Comparison of ENCODE assay signal across 13 mouse cellular contexts in the genomic region with DNA sequence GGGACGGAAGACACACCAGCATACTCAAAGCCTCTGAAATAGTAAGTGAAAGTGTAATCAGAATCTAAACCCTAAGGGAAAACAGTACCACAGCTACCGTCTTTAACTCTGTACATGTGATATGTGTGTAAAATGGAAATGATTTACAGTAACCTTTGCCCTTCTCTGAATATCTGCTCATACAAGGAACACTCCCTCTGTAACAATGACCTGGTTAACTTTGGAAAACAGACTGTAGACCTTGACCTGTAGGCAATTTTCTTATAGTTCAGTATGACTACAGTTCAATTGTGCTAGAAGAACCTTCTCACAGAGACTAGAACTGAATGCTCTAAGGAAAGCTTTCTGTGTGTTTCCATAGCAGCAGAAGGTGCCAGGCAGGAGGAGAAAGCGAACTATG.
"Had no signal": no experiment of that assay in that cellular context is flagged by ENCODE, and none has a peak within 500 bp of the region (broad histone marks: within the 10 kb centered on the region; RNA-seq: fewer than 3 reads in every experiment).

No protein-coding gene starts in this region.

- H3K4me2 ChIP-seq: limb, embryonic 13.5 days; liver, embryonic 11.5 days; liver, embryonic 15.5 days; lung, embryonic 14.5 days; midbrain, embryonic 13.5 days had no signal

- H3K36me3 ChIP-seq: limb, embryonic 13.5 days; liver, embryonic 15.5 days; midbrain, embryonic 13.5 days had no signal

- H3K27me3 ChIP-seq: limb, embryonic 13.5 days; liver, embryonic 15.5 days; midbrain, embryonic 13.5 days had no signal

- H3K4me3 ChIP-seq: limb, embryonic 13.5 days; liver, embryonic 15.5 days; midbrain, embryonic 13.5 days had no signal

- H3K9me3 ChIP-seq: limb, embryonic 13.5 days; liver, embryonic 15.5 days; midbrain, embryonic 13.5 days had no signal

- H3K9ac ChIP-seq: limb, embryonic 13.5 days; liver, embryonic 15.5 days; lung, embryonic 14.5 days; midbrain, embryonic 13.5 days had no signal

- H3K27ac ChIP-seq: limb, embryonic 13.5 days; liver, embryonic 15.5 days; midbrain, embryonic 13.5 days had no signal

- H3K4me1 ChIP-seq: limb, embryonic 13.5 days; liver, embryonic 15.5 days had no signal

- DNase-seq: kidney, postnatal 25 days; layer of hippocampus, adult 9-11 months; layer of hippocampus, postnatal 36 days; lung, postnatal 14 days; right cerebral cortex, adult 18-20 months; right cerebral cortex, postnatal 25 days; thymus, adult 18-20 months; thymus, postnatal 14 days had no signal

- ATAC-seq: midbrain, embryonic 13.5 days had no signal
